Mouse (Mus musculus) spleen, postnatal 4 days (tissue): ENCODE results near the gene Tmsb15a.
"Not testable (repeated sequence)": the region's sequence is repeated elsewhere in the genome, so short reads cannot be mapped to it uniquely, and the experiment has no call there.

Experiments used
- DNase-seq, 2 experiments: peaks; one replicate each; pipeline ENCODE4 v3.0.0; 2022; ENCODE audit warnings: low spot score in 2 of 2

Gene Tmsb15a

DNA sequence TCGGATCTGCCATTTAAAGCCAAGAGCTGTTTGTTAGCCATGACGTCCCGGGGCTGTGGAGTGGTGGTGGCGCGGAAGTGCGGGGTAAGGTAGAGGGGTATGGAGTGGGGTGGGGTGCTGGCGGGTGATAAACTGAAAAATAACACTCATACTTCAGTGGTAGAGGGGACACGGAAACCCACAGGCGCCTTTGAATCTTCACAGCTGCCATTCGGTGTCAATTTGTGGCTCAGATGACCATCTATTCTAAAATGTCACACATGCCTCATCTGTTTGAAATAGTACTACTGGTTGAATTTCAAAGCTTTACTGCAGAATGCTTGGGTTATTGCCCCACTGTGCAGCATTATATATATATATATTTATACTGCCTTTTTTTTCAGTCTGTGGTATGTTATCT, at the start of gene Tmsb15a:
Gene Tmsb15a (minus strand): TSS at position 101 of the 400 bp plus-strand sequence.
- DNase-seq, result no peak

DNA sequence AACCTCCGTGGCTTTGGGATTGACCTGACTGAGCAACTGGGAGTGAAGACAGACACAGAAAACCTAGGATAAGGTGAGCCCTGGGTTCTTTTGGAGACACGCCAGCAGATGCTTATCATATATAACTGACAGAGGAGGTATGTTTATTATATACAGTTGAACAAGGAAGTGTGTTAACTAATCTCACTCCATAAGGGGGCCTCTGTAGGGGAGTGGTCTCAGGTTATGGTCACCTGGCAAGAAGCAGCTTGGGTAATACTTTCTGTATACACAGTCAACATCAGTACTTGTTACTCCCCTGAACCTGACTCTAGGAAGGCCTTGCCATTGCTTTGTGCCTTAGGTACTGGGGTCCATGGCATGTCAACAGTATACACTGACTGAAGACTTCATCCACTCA, 43.5 kb upstream of the Tmsb15a start:
- DNase-seq, result no peak

- no peak for DNase-seq
These were observed 43.0 kb upstream of the Tmsb15a start for GRCm38 (mm10) chrX:135768043-135768548.

- DNase-seq, result no peak
These were observed 36.6 kb upstream of the Tmsb15a start for GRCm38 (mm10) chrX:135761707-135762106.

GRCm38 (mm10) chrX:135752832-135753231, 27.8 kb upstream of the Tmsb15a start:
- peak; percentile 39 to 83 for DNase-seq

- DNase-seq, result not testable (repeated sequence)
These were observed 20.3 kb upstream of the Tmsb15a start for GRCm38 (mm10) chrX:135745376-135745775.

DNA sequence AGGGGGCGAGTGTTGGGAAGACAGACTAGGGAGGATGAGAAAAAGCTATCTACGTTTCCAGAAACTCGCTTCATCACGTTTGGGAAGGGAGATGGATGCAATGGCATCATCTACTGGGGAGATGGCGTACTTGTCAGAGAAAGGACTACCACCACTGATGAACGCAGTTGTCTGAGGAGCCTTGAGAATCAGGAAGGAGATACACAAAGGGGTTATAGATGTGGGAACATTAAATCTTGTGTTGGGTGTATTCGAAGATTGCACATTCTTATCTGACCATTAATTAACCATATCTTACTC, 17.9 kb upstream of the Tmsb15a start:
- no peak for DNase-seq

- peak; percentile 76 to 84 for DNase-seq
These were observed 17.4 kb upstream of the Tmsb15a start, which contains the start of the genes Armcx5 and Gprasp1 for GRCm38 (mm10) chrX:135742304-135743055. Armcx5 (plus strand) TSS chrX:135742733. Gprasp1 (plus strand) TSS chrX:135742733.

DNA sequence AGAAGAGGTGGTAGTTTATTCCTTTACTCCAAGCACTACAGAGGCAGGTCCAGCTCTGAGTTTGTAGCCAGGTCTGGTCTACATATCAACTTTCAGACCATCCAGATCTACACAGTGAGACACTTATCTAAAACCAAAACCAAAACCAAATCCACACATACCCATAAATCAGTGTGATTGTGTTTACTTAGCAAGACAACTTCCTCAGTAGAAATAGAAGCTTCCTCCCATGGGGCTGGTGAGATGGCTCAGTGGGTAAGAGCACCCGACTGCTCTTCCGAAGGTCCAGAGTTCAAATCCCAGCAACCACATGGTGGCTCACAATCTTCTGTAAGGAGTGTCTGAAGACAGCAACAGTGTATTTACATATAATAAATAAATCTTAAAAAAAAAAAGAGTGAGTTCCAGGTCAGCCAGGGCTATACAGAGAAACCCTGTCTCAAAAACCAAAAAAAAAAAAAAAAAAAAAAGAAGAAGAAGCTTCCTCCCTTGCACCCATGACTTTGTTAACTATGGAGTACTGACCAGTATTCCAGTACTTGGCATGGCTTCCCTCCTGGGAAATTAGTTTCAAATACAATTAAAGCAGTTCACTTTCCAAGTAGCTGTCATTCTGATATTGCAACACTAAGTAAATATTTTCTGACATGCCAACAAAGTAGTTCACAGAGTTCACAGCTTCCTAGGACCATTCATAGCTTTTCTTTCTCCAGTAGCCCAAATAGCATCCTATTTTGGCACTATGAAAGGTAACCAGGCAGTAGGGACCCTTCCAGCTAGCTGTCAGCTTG, 13.9 kb upstream of the Tmsb15a start:
- DNase-seq, result no peak

GRCm38 (mm10) chrX:135712845-135713244, 12.2 kb downstream of the Tmsb15a start:
- DNase-seq, result no peak

DNA sequence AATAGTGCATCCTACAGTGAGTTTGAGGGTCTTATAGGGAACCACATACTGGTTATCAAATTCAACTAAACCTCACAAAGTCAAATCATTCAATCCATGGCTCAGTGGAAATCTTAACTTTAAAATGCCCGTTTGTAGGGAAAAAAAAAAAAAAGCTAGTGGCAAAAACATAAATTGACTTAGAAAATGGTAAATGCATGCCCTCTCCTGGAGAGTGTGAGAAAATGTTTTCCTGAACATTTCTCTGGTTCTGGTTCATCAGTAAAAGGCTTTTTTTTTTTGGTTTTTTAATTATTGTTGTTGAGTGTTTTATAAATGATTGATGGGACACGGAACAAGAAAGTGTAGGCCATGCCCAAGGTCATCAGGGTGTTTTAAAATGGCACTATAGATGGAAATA, 20.7 kb downstream of the Tmsb15a start:
- no peak for DNase-seq

GRCm38 (mm10) chrX:135703111-135703510, 21.9 kb downstream of the Tmsb15a start:
- no peak for DNase-seq

DNA sequence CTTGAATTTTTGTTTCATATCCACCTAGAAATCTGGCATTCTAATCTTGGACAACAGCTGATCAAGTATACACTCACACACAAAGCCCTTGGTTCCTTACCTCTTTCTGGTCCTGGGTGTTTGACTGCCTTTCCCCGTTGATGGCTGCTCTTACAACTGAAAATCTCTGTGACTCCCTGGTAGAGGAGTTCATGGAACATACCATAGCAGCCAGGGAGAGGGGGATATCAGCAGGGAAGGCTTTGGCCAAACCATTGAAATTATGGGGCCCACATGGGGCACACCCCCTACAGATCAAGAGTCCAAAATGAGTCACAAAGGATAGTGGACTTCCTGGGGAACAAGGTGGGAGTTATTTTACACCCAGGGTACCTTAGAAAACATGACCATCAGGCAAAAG, 31.4 kb downstream of the Tmsb15a start, which contains the start of gene Tcp11x2:
Gene Tcp11x2 (minus strand): TSS at position 158 of the 400 bp plus-strand sequence.
- DNase-seq, result no peak

DNA sequence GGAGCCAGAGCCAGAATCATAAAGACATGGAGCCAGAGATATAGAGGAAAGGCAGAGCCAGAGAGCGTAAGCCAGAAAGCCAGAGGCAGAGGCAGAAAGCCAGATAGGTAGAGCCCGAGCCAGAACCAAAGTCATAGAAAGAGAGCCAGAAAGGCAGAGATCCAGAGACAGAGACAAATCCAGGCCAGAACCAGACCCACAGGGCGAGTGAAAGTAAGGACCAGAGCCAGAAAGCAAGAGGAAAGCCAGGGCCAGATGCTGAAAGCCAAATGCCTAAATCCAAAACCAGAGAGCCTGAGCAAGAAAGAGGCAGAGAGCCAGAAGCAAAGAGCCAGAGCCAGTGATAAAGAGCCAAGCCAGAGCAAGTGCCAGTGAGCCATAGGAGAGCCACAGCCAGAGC, 37.3 kb downstream of the Tmsb15a start:
- no peak for DNase-seq

- DNase-seq, result no peak
These were observed 43.2 kb downstream of the Tmsb15a start for GRCm38 (mm10) chrX:135681858-135682257.
